Mouse (Mus musculus): ENCODE measurements around the gene St8sia1.

The St8sia1 gene

DNA sequence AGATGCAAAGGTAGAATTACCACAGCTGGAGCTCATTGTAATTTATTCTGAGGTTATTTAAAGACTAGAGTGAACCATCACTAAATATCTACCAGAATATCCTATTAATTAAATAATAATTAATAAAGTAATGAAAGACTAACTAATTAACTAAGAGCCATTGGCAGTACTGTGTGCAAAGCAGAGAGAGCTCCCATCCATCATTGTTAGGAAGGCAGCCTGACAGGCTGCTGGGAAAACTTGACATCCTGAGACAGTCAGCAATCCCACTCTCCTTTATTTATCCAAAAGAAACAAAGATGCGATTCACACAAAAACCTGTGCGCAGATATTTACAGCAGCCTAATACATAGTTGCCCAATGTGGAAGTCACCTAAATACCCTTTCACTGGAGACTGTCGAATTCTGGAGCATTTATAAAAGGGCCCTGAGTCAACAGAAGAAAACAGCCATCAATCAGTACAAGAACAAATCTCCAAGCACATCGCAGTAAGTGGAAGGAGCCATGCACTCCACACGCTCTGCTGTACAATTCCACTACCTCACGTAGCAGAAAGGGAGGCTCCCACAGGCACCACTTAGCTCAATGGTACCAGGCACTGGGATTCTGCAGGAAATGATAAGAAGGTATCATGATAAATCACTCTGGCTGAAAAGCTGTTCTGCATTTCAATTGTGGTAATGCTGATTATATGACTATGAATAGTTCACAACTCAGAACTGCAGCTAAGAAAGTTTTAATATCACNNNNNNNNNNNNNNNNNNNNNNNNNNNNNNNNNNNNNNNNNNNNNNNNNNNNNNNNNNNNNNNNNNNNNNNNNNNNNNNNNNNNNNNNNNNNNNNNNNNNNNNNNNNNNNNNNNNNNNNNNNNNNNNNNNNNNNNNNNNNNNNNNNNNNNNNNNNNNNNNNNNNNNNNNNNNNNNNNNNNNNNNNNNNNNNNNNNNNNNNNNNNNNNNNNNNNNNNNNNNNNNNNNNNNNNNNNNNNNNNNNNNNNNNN is 15.7 kb upstream of the St8sia1 start:
- no peak for DNase-seq (ENCODE audit: low spot score)

DNA sequence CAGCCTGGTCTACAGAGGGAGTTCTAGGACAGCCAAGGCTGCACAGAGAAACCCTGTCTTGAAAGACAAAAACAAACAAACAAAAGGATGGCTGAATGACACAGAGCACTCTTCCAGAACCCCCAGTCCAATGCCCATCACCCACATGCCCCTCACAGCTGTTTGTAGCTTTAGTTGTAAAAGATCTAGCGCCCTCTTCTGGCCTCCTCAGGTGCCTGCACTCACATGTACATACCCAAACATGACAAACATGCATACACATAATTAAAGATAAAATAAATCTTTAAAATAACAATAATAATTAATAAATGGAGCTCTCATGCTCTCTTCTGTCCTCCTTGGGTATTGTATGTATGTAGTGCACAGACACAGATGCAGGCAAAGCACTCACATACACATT is 13.0 kb upstream of the St8sia1 start:
- no peak for DNase-seq (ENCODE audit: low spot score)

- DNase-seq (ENCODE audit: low spot score), result no peak
These were observed 9.0 kb upstream of the St8sia1 start for GRCm38 (mm10) chr6:142973289-142973688.

DNA sequence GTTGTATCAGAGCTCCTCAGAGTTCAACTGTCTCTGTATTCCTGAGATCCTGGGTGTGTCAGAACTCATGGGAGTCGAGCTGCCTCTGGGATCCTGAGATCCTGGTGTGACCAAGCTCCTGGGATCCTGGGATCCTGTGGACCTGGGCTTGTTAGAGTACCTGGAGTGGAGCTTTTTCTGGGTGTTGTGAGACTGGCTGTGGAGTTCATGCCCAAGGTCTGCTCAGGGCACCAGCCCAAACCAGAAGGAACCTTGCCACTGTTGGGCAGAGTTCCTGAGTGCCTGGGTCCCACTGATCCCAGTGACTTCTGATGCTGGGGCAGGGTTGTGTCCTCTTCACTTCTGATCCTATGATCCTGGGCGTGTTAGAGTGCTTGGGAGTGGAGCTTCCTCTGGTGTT is 8.0 kb upstream of the St8sia1 start:
- no peak for DNase-seq (ENCODE audit: low spot score)

- no peak for DNase-seq (ENCODE audit: low spot score)
These were observed 3.2 kb upstream of the St8sia1 start for GRCm38 (mm10) chr6:142967407-142967806.

DNA sequence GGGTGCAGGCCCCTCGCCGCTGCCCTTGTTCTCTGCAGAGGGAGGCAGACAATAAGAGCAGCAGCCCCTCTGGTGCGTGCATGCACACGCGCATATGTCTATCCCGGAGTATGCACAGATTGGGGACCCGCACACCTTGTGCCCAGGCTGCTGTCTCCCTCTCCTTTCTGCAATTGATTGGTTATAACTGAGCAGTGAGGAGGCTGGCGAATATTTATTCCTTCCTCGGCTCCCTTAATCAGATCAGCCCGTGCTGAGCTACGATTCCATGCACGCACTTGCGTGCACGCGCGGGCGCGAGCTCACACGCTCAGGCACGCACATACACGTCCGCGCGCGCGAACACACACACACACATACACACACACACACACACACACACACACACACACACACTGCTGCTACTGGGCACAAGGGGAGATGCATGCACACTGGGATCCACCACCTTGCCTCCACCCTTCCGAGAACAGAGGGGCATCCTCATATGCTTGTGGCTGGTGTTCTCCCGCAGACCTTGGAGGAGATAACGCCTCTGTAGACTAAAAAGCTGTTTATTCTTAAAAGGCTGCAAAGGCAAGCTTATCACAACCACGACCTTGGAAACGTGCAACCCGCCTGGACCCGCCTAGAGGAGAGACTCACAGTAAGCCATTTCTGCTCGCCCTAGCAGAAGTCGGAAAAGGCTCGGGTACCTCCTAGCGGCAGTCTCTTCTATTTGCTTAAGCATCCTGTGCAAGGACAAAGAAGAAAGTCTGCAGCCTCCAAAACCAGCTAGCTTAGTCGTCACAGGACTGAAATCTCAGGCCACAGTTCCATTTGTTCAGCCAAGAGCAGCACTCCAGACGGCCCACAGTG is 506 bp upstream of the St8sia1 start:
- DNase-seq (ENCODE audit: low spot score), result no peak

GRCm38 (mm10) chr6:142963480-142964075 is 674 bp downstream of the St8sia1 start:
- DNase-seq (ENCODE audit: low spot score), result no peak

DNA sequence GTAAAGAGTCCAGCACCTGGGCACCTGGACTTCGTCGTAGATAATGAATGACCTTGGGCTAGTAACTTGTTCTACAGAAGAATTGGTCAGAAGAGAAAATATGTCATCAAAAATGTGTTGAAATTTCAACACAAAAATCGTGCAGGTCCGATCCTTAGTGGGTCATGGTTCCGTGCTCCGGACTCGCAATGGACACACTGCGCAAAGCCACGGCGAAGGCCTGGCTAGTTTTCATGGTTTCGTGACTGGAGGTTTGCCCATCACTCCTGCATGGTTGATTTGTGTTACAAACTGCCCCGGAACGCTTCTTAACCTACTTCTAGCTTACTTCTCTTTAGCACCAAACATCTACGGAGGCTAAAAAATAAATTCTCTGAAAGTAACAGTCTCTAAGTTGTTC is 1.4 kb downstream of the St8sia1 start:
- DNase-seq (ENCODE audit: low spot score), result no peak

GRCm38 (mm10) chr6:142962476-142962875 is 1.8 kb downstream of the St8sia1 start:
- DNase-seq (ENCODE audit: low spot score), result no peak

GRCm38 (mm10) chr6:142961721-142962455 is 2.4 kb downstream of the St8sia1 start:
- no peak for DNase-seq (ENCODE audit: low spot score)

- no peak for DNase-seq (ENCODE audit: low spot score)
These were observed 7.7 kb downstream of the St8sia1 start for GRCm38 (mm10) chr6:142956556-142956955.

DNA sequence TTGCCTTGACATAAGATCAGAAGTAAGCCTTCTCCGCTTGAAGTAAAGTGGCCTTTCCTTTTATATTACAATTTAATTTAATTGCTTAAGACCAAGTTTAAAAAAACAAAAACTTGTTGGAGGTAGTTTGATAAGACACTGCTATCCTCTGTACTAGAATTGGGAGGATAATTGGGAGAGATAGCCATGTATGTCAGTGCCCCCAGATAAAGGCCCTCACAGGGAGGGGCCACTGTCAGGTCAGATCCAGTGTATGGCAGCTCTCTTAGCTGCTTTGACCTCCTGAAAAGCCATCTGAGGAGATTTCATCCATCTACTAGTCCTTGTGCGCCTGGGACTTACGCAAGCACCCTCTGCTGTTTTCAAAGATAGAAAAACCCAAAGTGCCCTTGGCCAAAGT is 9.0 kb downstream of the St8sia1 start:
- DNase-seq (ENCODE audit: low spot score), result no peak

GRCm38 (mm10) chr6:142953189-142953588 is 11.1 kb downstream of the St8sia1 start:
- no peak for DNase-seq (ENCODE audit: low spot score)

DNA sequence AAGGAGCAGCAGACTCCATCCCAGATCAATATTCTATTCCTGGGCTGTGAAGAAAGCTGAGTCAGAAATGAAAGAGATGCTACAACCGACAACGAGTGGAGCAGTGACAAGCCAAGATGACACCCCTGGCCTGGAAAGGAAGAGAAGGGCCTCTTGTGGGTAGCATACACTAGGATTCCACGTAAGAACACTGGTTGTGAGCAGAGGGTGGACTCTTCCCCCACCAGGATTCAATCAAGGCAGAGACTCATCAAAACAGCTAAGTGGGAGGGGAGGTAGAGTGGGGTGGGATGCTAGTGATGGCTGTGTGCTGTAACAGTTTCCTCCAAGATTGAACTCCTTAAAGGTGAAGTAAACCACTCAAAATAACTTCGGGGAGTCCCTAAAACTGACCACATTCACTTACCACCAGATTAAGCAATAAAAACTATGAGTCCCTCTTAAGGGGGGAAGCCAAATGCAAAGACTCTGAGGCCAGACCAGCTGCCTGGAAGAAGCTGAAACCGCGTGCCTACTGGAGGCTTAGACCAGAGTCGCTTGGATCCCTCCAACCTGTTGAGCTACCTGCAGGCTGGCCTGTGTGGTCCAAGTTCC is 11.8 kb downstream of the St8sia1 start:
- DNase-seq (ENCODE audit: low spot score), result no peak

DNA sequence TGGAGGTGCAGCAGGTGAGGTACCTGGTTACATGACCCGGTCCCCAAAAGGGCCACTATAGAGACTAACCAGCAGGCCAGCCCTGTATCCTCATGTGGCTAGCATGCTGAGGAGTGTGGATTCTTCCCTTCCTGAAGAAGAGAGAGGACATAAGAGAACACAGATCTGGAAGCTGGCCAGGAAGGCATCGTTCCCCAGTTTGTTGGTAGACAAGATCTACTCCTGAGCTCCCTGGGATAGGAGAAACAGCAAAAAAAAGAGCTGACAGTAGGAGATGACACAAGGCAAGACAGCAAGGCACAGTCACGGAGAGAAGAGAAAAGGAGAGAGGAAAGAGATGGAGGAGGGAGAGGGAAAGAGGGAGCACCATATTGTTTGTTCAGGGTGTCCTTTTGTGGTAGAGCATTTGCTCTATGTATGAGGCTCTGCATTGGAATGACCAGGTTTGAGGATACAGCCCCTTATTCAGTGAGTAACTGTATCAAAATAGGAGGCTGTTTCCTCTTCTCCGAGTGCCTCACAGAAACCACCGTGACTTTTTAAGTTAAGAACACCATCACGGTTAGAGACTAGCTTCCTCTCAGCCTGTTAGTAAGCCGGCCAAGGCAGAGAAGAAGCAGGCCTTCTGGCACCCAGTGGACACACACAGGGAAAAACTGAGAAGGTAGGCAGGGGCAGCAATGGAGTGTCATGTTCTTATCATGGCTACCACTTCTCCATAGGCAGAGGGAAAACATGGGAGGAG is 12.5 kb downstream of the St8sia1 start:
- no peak for DNase-seq (ENCODE audit: low spot score)

DNA sequence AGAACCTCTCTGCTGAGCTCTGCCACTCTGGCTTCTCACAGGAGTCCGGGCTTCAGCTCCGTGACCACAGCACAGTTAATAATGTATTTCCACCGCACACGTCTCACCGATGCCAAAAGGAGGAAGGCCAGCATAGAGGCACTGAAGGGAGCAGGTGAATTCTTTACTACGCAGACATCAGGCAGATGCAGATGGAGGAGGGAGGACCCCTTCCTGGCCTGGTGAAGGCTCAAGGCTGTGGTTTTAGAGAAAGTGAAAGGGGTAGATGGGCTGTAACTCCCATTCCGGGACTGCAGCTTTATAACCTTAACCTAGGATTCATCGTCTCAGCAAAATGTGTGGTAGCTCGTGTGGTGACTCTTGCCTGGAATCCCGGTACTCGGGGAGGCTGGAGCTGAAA is 13.9 kb downstream of the St8sia1 start:
- DNase-seq (ENCODE audit: low spot score), result no peak

DNA sequence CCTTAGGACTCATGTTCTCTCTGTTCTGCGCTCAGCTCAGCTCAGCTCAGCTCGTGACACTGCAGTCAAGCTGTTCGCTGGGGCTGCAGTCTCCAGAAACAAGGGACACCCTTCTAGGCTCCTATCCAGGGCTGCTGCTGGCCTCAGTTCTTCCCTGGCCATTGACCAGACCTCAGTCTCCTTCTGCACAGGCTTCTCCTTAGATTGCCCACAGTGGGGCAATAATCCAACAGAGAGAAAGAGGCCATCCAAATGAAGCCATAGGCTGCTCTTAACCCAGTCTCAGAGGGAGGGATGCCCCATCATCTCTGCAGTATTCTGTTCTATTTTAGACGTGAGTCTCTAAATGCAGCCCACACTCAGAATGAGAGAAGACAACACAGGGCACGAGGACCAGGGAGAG is 15.3 kb downstream of the St8sia1 start:
- DNase-seq (ENCODE audit: low spot score), result no peak

GRCm38 (mm10) chr6:142947029-142947428 is 17.2 kb downstream of the St8sia1 start:
- no peak for DNase-seq (ENCODE audit: low spot score)

DNA sequence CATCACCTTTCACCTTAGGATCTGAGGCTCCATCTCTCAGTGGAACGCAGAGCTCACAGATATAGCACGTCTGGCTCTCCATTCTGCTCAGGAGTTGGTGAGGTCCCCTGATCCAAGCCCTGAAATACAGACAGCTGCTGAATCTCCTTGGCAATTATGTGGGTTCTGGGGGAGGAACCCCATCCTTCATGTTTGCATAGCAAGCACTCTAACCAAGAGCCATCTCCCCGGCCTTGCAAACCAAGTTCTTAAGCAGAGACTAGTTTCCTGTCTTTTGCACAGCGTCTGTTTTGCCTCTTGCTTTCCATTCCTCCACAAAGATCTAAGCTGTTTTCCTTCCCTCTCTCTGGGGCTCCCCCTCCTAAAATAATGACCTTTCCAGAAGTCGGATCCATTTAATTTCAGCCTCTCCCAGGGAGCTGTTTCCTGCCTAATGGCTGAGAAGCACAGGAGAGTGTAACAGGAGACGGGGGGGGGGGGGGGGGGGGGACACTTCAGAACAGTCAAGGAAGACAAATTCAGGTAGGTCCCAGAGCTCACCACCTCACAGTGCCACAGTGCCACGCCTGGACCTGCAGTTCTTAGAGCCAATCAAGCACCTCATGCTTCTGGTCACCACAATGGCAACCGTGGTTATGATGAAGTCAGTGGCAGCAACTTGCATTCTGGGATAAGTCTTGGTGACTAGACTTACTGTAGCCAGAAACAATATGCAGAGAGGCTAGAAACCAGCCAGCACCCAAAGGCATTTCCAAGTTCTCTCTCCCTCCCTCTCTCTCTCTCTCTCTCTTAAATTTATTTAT is 18.0 kb downstream of the St8sia1 start:
- DNase-seq (ENCODE audit: low spot score), result no peak

- no peak for DNase-seq (ENCODE audit: low spot score)
These were observed 18.8 kb downstream of the St8sia1 start for GRCm38 (mm10) chr6:142945461-142945860.
